Mouse (Mus musculus) urinary bladder, postnatal 14 days (tissue): ENCODE measurements around the gene Aldh3b1.

ENCODE experiments used
- DNase-seq: peaks from one replicate; pipeline ENCODE4 v3.0.0; 2021; ENCODE audit warnings: low spot score

Aldh3b1 gene

DNA sequence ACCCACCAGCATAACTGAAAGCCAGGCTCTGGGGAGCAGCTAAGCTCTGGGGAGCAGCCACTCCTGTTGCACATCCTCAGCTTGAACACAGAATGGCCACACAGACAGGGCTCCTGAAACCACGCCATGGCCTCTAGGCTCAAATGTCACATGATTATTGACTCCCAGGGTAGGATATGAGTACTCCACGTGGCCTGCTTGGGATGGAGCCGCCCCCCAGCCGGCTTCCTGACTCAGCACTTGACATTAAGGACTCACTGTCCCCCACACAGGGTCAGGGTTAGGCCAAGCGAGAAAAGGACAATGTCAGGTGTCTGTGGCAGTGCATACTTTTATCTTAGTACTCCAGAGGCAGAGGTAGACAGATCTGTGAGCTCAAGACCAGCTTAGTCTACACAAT, 19.4 kb downstream of the Aldh3b1 start:
- no peak for DNase-seq

DNA sequence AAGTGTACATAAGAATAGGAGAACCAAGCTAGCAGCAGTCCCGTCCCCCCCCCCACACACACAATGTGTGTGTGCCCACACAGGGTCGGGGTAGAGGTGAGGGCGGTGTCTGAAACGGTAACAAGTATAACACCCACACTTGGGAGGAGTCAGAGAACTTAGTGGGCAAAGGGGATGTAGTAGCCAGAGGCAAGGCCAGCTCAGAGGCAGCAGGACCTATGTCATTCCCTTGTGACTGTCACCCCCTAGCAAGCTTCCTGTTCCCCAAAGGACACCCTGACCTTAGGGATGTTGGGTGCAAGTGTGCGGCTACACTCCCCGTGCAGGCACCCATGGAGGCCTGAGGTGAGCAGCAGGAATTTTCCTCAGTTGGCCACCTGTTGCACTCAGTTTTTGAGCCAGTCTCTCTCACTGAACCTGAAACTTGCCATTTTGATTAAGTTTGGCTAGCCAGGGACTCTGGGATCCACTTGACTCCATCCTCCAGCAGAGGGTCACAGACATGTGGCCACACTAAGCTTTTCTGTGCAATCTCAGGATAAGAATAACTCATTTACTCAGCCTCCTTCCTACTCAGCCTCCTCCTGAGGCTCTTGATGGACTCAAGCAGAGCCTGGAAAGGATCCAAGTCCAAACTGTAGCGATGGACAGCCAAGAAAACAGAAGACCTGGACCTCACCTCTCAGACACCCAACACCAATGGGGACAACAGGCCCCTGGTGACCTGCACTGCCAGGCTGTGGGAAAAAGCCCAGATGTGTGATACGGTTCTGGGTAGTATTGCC, 21.5 kb downstream of the Aldh3b1 start:
- DNase-seq = no peak

GRCm38 (mm10) chr19:3906795-3907786, 22.5 kb downstream of the Aldh3b1 start, which contains the start of gene Tcirg1:
TSS of gene Tcirg1 (minus strand) at chr19:3907133.
- DNase-seq = peak; percentile 84

GRCm38 (mm10) chr19:3906326-3906725, 23.3 kb downstream of the Aldh3b1 start:
- no peak for DNase-seq

GRCm38 (mm10) chr19:3905261-3905969, 24.2 kb downstream of the Aldh3b1 start:
- peak; percentile 38 for DNase-seq

DNA sequence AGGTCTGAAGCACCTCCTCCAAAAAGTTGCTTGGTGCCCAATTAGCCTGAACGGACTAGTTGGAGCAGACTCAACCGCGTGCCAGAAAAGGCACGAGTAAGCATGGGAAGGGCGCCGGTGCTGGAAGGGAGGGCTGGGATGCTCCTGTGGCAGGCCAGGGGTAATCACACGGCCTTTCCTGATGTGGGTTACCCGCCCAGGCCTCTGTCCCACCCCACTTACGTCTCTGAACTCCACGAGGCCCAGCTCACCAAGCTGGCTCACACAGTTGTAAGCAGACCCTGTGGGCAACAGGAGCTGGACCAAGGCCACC, 25.3 kb downstream of the Aldh3b1 start:
- DNase-seq = no peak

DNA sequence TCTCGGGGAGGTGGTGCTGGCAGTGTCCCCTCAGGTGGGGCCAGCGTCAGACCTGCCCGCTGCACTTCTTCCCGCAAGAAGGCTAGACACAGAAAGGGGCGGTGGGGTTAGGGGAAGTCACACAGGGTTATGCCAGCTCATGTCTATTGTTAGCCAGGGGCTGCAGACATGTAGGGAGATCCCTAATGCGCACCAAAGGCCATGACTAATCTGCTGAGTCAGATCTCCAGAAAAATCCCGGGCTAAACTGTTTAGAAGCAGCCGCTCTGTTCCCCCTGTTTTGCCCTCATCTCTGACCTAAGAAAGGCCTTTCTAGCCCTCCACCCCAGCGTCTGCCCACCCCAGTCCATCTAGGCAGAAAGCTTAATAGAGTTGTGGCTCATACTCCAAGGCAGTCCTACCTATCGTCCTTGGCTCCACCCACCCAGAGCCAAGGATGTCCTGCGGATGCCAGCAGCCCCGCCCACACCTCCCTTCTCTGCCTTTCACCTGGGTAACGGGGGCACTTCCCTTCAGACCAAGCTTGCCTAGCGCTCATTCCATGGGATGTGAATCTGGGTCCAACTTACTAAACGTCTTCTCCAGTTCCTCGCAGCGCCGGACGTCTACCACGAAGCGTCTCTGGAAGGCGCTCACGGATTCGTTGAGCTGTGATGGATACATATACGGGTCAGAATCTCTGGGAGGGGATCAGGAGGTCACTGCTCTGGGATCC, 25.8 kb downstream of the Aldh3b1 start:
- DNase-seq = no peak

DNA sequence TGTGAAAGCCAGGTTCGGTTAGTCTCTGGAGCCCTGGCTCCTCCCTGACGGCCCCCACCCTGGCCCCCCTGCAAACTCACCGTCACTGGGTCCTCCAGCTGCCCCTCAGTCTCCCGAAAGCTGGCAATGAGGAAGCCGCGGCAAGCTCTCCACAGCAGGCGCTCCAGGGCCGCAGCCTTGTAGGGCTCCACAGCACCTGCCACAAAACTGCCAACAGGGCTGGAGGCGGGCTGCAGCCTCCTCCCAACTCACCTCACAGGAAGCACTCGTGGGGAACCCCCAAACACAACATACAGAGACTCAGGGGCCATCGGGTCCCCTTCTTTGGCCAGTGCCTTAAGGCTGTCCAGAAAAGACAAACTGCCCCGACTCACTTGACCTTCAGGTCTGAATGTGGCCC, 26.6 kb downstream of the Aldh3b1 start:
- DNase-seq = no peak

GRCm38 (mm10) chr19:3899618-3900017, 30.0 kb downstream of the Aldh3b1 start:
- DNase-seq = no peak

- DNase-seq = no peak
Measured at GRCm38 (mm10) chr19:3898952-3899351, 30.7 kb downstream of the Aldh3b1 start.

DNA sequence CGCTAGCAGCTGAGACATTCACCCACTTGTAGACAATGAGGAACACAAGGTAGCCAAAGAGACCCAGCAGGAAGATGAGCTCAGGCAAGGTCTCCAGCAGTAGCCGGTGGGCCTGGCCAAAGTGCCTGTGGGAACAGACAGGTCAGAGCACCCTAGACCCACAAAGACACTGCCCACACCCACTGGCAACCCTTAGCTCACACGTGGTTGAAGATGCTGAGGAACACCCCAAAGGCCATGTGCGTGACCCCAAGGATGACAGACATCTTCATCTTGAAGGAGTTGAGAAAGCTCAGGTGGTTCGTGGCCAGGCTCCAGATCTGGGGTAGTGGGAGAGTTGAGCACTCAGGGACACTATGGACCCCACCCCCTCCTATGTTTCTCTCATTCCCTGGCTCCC, 32.1 kb downstream of the Aldh3b1 start:
- DNase-seq = no peak

GRCm38 (mm10) chr19:3896208-3896607, 33.4 kb downstream of the Aldh3b1 start:
- DNase-seq = no peak

GRCm38 (mm10) chr19:3895171-3895631, 34.4 kb downstream of the Aldh3b1 start:
- no peak for DNase-seq

DNA sequence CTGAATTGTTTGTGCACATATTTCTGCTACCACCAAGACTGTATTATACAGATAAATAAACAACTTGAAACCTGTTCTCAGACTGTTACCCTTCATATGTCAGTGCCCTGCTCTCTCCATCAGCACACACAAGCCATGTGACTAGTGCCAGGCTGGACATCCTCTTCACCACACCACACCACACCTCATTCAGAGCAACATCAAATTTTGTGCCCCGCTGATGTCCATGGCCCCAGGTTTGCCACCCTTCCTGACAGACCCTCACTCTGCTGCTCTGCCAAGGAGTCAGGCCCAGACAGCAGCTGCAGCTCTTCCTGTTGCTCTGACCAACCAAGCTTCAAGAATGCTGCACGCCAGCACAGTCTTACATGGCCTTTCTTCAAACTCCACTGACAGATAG, 35.3 kb downstream of the Aldh3b1 start:
- no peak for DNase-seq

- no peak for DNase-seq
Measured at GRCm38 (mm10) chr19:3893545-3894116, 36.0 kb downstream of the Aldh3b1 start.

- no peak for DNase-seq
Measured at GRCm38 (mm10) chr19:3890181-3890580, 39.4 kb downstream of the Aldh3b1 start.

DNA sequence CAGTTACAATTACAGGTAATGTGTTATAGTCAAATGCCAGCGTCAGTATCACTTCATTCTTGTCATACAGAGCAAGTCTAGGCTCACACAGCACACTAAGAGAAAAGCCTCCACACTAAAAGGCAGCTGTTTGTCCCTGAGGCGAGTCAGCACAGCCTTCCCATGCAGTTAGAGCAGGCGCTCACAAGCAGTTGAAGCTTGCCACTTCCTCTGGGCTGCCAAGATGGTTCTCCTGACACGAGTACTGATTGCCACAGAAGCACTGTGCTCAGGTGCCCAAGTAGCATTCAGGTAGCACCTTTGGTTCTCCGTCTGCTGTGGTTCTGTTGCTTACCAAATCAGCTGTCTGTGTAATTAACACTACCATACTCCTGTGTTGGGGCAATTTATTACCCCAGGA, 40.5 kb downstream of the Aldh3b1 start:
- no peak for DNase-seq

GRCm38 (mm10) chr19:3884325-3884990, 45.1 kb downstream of the Aldh3b1 start:
- DNase-seq = no peak

GRCm38 (mm10) chr19:3882214-3882613, 47.4 kb downstream of the Aldh3b1 start:
- no peak for DNase-seq

DNA sequence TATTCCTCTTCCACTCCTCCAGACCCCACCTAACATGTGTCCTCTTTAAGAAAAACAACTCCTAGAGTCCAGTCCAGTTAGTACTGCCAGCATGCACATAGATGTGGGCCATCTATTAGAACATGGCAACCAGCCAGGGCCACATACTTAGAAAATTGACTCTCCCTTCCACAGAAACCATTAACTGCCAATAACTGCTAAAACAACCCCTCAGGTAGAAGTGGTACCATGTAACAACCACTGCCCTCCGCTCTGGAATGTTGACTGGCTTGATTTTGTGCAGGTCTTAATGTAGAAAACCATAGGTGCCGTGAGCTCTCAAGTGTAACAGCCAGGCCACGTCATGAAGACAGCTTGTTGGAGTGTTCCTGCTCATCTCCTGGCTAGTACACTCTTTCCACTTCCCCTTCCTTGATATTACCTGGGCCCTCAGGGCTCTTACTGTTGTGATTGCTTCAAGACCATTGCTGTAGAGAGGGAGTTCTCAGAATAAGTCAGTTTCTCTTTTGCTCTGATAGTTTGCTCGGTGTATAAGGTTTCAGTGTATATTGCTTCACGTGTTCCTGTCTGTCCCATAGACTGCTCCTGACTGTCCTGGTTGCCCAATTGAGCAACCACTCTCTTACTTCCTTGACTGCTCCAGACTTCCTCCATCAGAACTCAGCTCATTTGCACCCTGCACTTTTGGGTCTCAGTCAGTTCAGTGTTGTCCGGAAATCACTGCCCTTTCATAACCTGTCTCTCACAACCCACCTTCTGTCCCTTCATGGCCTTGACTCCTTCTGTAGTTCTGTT, 49.4 kb downstream of the Aldh3b1 start:
- no peak for DNase-seq
